Mouse (Mus musculus) heart, embryonic 16.5 days (tissue): ENCODE results near the gene Plekhn1. TPM values are rescaled to one million over a fixed set of nuclear protein-coding genes. Genes with fewer than 3 reads are reported as not detected.

Experiments used
- ATAC-seq: fragments of 200-750 bp; cut with Nextera tagmentation; replicated peaks from 2 replicates; pipeline ENCODE4 v1.8.0; 2017; ENCODE audit warnings: moderate number of reproducible peaks; ENCODE audit not compliant: insufficient read depth, low FRiP score; ENCODE audit errors: extremely low read depth
- H3K27ac ChIP-seq: fragments of 300-500 bp; sonication (generic); 2 replicates; pipeline ENCODE4 v1.5.1; 2014; ENCODE audit warnings: mild to moderate bottlenecking, low read length, control low read depth, moderate library complexity
- H3K27me3 ChIP-seq: fragments of 300-500 bp; sonication (generic); 2 replicates; pipeline ENCODE4 v1.6.1; 2014; ENCODE audit warnings: low read length, mixed read lengths; ENCODE audit not compliant: control insufficient read depth, insufficient read depth
- H3K36me3 ChIP-seq: fragments of 300-500 bp; sonication (generic); 2 replicates; pipeline ENCODE4 v1.6.1; 2014; ENCODE audit not compliant: control insufficient read depth, insufficient read depth
- H3K4me1 ChIP-seq: fragments of 300-500 bp; sonication (generic); 2 replicates; pipeline ENCODE4 v1.6.1; 2014; ENCODE audit warnings: low read length, mixed read lengths; ENCODE audit not compliant: control insufficient read depth, insufficient read depth
- H3K4me2 ChIP-seq: fragments of 300-500 bp; sonication (generic); 2 replicates; pipeline ENCODE4 v1.6.1; 2014; ENCODE audit warnings: low read depth, mild to moderate bottlenecking, control low read depth, low read length
- H3K4me3 ChIP-seq: fragments of 300-500 bp; sonication (generic); 2 replicates; pipeline ENCODE4 v1.5.1; 2014; ENCODE audit warnings: mild to moderate bottlenecking, control low read depth, low read length
- H3K9ac ChIP-seq: fragments of 300-500 bp; sonication (generic); 2 replicates; pipeline ENCODE4 v1.6.1; 2014; ENCODE audit warnings: low read length, control low read depth
- H3K9me3 ChIP-seq: fragments of 300-500 bp; sonication (generic); replicated peaks from 2 replicates; pipeline ENCODE4 v1.6.1; 2016; ENCODE audit warnings: low read length; ENCODE audit not compliant: control insufficient read depth
- WGBS: fragments of 180-500 bp; shearing (Covaris S2); extraction: QIAGEN DNeasy Blood & Tissue Kit; methylation state at CpG from one replicate; pipeline ENCODE4 v1.1.7; 2014; 5-methylcytosine and 5-hydroxymethylcytosine counted together
- polyA plus RNA-seq: library from polyadenylated mRNA; unstranded; fragments of >200 nt; fragmentation: Nextera tagmentation; extraction: Ambion mirVana; gene quantifications from 2 replicates; pipeline ENCODE4 v1.2.1, GENCODE M21; 2015

Plekhn1 gene
- polyA plus RNA-seq, 1 experiment from 2014 or later = 13.8 TPM

DNA sequence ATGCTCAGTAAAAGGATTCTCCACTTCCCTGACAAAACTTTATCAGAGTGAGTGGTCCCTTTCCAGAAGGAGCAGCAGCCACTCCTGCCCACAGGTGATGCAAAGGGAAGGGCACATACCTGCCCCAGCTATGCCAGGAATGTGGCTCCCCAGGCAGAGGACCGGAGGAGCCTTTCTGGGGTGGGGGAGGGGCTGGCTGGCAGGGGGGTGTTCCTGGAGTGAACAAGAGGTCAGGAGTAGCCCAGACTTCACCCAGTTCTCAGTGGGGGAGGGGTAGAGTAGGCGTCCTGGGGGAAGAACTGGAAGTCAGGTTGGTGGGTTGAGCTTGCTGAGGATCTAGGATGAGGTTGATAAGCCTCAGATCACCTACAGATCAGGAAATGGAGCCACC lies 41.5 kb downstream of the Plekhn1 start:
- Histone ChIP-seq H3K27ac (no peak overlapping the region), H3K27me3 (no peaks in the 10 kb centered on the region), H3K36me3 (peaks cover 12% of the 10 kb centered on the region; the same call in 1 of the 2 replicates), H3K9me3 (no peaks in the 10 kb centered on the region), H3K4me2 (no peak overlapping the region), H3K4me3 (no peak overlapping the region), H3K9ac (no peak overlapping the region), H3K4me1 (peaks cover 44% of the 10 kb centered on the region)
- 25% methylated on average over 2 of the region's 2 CpGs for WGBS
- no peak for ATAC-seq

DNA sequence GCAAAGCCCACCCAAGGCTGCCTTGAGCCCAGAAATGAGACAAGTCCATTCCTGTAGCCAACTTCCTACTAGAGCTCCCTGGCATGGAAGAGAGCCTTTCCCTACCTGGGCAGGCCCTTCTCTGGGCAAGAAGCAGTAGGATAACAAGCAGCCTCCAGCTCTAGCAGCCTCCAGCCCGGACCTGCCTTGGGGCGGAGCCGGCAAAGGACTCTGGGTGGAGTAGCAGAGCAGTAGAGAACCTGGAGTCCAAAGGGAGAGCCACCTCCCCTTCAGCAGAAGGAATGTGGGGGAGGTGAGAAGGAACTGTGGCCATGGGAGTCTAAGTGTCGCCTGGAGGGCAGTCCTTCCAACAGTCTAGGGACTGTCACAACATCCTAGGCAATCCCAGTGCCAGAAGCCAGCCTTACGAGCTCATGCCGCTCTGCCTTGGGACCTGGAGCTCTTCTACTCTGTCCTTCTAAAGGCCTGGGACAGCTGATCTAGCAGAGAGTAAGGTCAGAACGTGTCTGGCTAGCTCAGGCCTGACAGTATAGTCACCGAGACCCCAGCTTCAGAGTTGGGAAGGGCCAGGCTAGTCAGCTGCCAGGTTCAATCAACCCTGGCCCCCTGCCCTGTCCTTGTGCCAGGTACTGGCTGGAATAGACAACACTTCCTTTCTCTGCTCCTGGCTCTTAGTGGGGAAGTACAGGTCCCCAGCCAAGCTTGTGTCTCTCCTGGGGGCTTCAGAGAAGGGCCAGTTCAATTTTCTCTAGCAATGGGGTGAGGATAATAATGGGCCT lies 42.0 kb downstream of the Plekhn1 start:
- Histone ChIP-seq H3K27me3 (no peaks in the 10 kb centered on the region), H3K9me3 (no peaks in the 10 kb centered on the region), H3K36me3 (peaks cover 12% of the 10 kb centered on the region; the same call in 1 of the 2 replicates), H3K9ac (no peak overlapping the region), H3K4me3 (no peak overlapping the region), H3K4me1 (peaks cover 44% of the 10 kb centered on the region), H3K4me2 (no peak overlapping the region), H3K27ac (peak overlapping the region; percentile 34)
- WGBS = 48% methylated on average over 8 of the region's 8 CpGs
- ATAC-seq = no peak

GRCm38 (mm10) chr4:156188811-156189323 lies 45.8 kb downstream of the Plekhn1 start:
- Histone ChIP-seq H3K9ac (peak overlapping the region; percentile 47), H3K27ac (peak overlapping the region; percentile 52), H3K9me3 (no peaks in the 10 kb centered on the region), H3K36me3 (peaks cover 3% of the 10 kb centered on the region; the same call in 1 of the 2 replicates), H3K27me3 (no peaks in the 10 kb centered on the region), H3K4me1 (peaks cover 56% of the 10 kb centered on the region), H3K4me3 (no peak overlapping the region), H3K4me2 (no peak overlapping the region)
- 22% methylated on average over 6 of the region's 6 CpGs for WGBS
- ATAC-seq = 0 out of 2 replicates have a peak, but pooled peaks have one; percentile 21

DNA sequence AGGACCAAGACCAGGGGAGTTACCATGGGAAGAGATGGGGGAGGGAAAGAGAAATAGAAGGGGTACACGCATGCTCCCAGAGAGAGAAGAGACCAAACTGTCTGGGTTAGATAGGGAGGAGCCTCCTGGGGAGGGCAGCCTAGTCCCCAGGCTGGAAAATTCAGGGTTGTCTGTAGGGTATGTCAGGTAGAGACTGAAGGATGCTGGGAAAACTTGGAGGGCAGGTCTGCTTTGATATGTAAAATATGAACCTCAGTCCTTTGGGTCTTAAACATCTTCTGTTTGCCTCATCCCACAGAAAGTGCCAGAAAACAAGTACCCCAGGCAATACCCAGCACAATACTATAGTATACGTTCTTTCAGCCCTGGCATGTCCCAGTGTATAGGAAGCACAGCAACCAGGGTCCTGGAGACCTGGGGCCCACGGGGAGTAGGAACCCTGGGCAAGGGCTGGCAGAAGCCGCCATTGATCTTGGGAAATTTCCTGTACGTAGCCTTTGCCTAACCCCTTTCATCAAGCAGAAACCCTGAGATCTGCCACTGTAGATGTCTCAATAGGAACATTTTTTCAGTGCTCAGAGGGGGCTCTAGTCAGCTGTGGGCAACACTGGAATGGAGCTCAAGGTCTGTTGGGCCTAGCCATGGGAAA lies 46.4 kb downstream of the Plekhn1 start:
- ATAC-seq = no peak
- H3K9me3 ChIP-seq = no peaks in the 10 kb centered on the region
- no peak overlapping the region for H3K4me3 ChIP-seq
- peaks cover 3% of the 10 kb centered on the region; the same call in 1 of the 2 replicates for H3K36me3 ChIP-seq
- peak overlapping the region; percentile 52 for H3K27ac ChIP-seq
- no peak overlapping the region for H3K9ac ChIP-seq
- H3K27me3 ChIP-seq = no peaks in the 10 kb centered on the region
- 66% methylated on average over 5 of the region's 5 CpGs for WGBS
- H3K4me2 ChIP-seq = no peak overlapping the region
- H3K4me1 ChIP-seq = peaks cover 50% of the 10 kb centered on the region

DNA sequence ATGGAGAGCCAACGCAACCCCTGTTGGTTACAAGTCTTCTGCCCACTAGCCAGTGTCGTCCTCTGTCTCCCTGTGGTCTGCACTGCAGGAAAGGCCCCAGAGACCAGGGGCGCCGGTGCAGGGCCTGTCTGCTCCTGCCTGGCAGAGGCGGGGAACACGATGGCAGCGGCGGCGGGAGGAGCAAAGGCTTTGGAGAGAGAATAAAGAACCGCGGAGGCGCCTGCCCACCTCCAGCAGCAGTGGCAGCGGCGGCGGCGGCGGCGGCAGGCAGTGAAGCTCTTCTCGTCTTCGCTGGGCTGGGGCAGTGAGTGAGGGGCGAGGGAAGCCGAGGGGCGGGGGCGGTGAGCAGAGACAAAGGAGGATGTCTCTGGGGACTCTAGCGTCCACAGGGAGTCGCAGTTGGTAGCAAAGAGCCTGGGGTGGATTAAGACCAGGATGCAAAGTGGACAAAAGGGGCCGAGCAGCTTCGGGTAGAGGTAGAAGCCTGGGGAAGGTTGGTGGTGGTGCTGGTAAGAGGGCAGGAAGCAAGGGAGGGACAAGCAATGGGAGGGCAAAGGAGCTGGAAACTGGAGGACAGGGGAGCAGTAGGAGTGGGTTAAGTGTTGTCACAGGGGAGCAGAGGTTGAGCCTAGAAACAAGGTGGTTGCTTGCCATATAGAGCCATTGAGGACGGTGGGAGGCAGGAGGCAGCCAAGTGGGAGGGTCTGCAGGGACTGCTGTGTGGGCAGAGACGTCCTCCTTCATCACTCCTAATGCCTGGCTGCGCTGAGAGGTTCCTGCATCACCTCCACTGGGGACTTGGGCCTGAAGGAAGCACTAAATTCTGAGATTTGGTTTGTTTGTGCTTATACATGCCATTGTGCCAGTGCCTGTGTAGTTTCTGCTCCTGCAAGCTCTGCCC lies 48.5 kb downstream of the Plekhn1 start:
- 20% methylated on average over 31 of the region's 31 CpGs for WGBS
- H3K9ac ChIP-seq = peak overlapping the region; percentile 54
- H3K27me3 ChIP-seq = no peaks in the 10 kb centered on the region
- H3K4me3 ChIP-seq = peak overlapping the region; percentile 31
- H3K36me3 ChIP-seq = peaks cover 3% of the 10 kb centered on the region; the same call in 1 of the 2 replicates
- no peaks in the 10 kb centered on the region for H3K9me3 ChIP-seq
- H3K4me1 ChIP-seq = peaks cover 39% of the 10 kb centered on the region
- H3K27ac ChIP-seq = no peak overlapping the region
- no peak for ATAC-seq
- peak overlapping the region; percentile 56 for H3K4me2 ChIP-seq

- no peak overlapping the region for H3K27ac ChIP-seq
Measured at GRCm38 (mm10) chr4:156185456-156185949, 49.2 kb downstream of the Plekhn1 start.

GRCm38 (mm10) chr4:156184291-156184954 lies 50.2 kb downstream of the Plekhn1 start:
- H3K27ac ChIP-seq = no peak overlapping the region
- peak; percentile 42 for ATAC-seq
- H3K36me3 ChIP-seq = no peaks in the 10 kb centered on the region
- WGBS = 68% methylated on average over 7 of the region's 7 CpGs
- peaks cover 31% of the 10 kb centered on the region for H3K4me1 ChIP-seq
- H3K4me3 ChIP-seq = no peak overlapping the region
- 0 out of 2 replicates have a peak overlapping the region, but pooled peaks have one; percentile 13 for H3K4me2 ChIP-seq
- H3K9ac ChIP-seq = peak overlapping the region; percentile 39; the same call in 1 of the 2 replicates
- H3K27me3 ChIP-seq = no peaks in the 10 kb centered on the region
- H3K9me3 ChIP-seq = no peaks in the 10 kb centered on the region

More at GRCm38 (mm10) chr4:156185456-156185949, 49.2 kb downstream of the Plekhn1 start:
- H3K4me1 ChIP-seq = peaks cover 39% of the 10 kb centered on the region
- H3K9ac ChIP-seq = no peak overlapping the region
- peak overlapping the region; percentile 56; the same call in 1 of the 2 replicates for H3K4me2 ChIP-seq
- no peaks in the 10 kb centered on the region for H3K27me3 ChIP-seq
- no peaks in the 10 kb centered on the region for H3K9me3 ChIP-seq
- ATAC-seq = no peak
- no peaks in the 10 kb centered on the region; the same call in 1 of the 2 replicates for H3K36me3 ChIP-seq
- 76% methylated on average over 13 of the region's 13 CpGs for WGBS
- no peak overlapping the region for H3K4me3 ChIP-seq

- Histone ChIP-seq H3K9me3 (no peaks in the 10 kb centered on the region), H3K9ac (no peak overlapping the region), H3K4me2 (no peak overlapping the region), H3K27me3 (no peaks in the 10 kb centered on the region), H3K36me3 (peaks cover under 1% of the 10 kb centered on the region; the same call in 1 of the 2 replicates), H3K4me3 (no peak overlapping the region), H3K27ac (no peak overlapping the region), H3K4me1 (peaks cover 24% of the 10 kb centered on the region)
- no peak for ATAC-seq
- 76% methylated on average over 5 of the region's 5 CpGs for WGBS
Measured at GRCm38 (mm10) chr4:156183747-156184146, 50.9 kb downstream of the Plekhn1 start.
